Mouse (Mus musculus): ENCODE measurements around the gene Pld4.
"Not testable (repeated sequence)": the region's sequence is repeated elsewhere in the genome, so short reads cannot be mapped to it uniquely, and the experiment has no call there.

The Pld4 gene

DNA sequence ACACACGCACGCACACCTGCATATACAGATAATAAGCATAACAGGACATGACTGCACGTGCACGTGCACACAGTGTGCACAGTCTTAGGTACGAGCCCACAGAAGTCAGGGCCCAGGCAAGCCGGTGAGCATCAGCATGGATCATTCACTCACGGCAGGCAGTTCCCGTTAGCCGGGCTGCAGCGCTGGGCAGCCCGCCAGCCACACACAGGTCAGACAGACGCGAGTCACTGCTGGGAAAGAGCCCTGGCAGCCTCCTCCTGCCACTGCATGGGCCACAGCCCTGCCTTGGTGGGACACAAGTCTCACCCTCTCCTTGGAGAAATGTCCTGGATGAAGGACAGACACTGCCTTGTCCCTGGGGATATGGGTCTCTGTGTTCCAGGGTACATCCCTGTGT lies 43.6 kb downstream of the Pld4 start:
- DNase-seq = peak in 1 of 2 experiments; percentile 42

DNA sequence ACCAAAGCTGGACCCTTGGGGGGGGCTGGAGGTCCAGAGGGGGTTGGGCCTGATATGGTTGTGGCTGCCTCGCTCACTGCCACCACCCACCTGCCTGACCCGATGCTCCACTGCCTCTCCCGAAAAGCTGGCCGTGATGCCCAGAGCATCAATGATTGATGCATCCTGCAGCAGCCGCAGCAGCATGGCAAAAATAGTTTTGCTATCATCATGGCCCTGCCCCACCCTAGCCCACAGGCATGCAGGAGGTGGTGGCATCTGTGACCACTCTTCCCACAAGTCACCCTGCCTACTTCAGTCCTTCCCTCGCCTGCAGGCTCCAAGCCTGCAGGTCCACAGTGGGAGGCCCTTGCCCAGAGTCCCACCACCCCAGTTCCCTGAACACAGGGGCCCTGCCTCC lies 45.6 kb downstream of the Pld4 start:
- DNase-seq = no peak

DNA sequence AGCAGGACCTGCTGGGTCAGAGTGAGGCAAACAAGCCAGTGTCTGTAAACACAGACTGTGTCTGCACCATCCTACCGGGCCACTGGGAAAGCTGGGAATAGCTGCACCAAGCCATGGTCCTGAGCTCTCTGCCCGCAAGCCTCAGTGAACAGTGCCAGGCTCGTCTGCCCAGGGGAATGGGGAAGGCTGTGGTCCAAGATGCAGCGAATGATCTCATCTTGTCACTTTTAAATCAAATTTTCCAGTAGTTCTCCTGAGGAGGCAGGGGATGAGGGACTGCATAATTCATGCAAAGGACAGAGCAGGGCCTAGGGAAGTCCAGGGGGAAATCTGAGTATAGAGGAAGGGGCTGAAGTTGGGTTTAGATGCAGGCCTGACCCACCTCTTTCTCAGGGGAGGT lies 47.3 kb downstream of the Pld4 start:
- no peak for DNase-seq

GRCm38 (mm10) chr12:112808212-112808586 lies 47.7 kb downstream of the Pld4 start:
- DNase-seq = no peak

- DNase-seq = peak; percentile 94 to 96
Measured at GRCm38 (mm10) chr12:112808587-112809364, 48.3 kb downstream of the Pld4 start, which contains the start of gene Clba1. Clba1 (plus strand) TSS chr12:112808937.

DNA sequence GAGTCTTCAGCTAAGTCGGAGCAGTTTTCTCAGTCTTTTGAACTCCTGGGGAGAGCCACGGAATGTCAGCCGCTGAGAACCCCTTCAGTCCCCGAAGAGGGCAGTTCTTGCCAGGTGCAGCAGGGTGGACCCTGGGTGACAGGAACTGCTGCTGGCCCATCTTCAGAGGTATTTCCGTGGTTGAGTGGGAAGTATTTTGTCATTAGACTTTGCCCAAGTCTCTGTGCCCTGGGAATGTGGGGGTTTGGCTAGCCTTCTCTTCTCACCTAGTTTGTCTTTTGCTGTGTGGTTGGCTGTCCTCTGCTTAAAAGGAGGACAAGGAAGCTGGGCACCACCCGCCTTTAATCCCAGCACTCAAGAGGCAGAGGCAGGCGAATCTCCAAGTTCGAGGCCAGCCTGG lies 49.2 kb downstream of the Pld4 start:
- DNase-seq = no peak

- DNase-seq = no peak
Measured at GRCm38 (mm10) chr12:112810092-112810885, 49.8 kb downstream of the Pld4 start.

- DNase-seq = no peak
Measured at GRCm38 (mm10) chr12:112813370-112813769, 52.9 kb downstream of the Pld4 start.

GRCm38 (mm10) chr12:112814682-112815470 lies 54.4 kb downstream of the Pld4 start:
- no peak for DNase-seq

DNA sequence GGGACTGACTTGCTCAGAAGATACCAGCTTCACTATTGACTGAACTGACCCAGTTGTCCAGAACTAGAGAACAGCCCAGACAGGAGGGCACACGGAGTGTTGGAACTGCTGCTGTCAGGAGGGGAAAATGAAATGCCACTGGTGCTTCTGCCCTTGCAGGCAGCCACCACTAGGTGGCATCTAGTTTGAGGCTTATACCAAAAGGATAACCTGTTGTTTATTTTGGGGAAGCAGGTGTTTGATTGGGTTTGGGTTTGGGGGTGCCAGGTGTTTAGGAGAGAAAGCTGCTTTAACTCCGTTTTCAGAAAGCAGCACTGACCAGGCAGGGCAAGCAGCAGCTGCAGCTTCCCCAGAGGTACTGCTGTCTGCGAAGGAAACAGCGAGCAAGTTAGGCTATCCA lies 55.8 kb downstream of the Pld4 start:
- DNase-seq = peak; percentile 62 to 63

DNA sequence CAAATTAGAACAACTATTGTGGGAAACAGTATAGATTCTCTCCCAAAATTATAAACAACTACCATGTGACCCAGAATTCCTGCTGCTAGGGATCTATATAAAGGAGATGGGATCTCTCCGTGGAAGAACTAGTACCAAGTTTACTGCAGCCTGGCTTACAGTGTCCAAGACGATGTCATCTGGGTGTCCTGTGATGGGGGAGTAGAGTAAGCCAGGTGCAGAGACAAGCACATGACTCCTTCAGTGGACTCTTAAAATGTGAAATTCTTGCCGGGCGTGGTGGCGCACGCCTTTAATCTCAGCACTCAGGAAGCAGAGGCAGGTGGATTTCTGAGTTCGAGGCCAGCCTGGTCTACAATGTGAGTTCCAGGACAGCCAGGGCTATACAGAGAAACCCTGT lies 56.4 kb downstream of the Pld4 start:
- not testable (repeated sequence) for DNase-seq

Measured in cerebellum, adult 18-20 months (tissue).